Mouse (Mus musculus): ENCODE data around the gene Ttc41. TPM values are rescaled to one million over a fixed set of nuclear protein-coding genes. Genes with fewer than 3 reads are reported as not detected.

Gene Ttc41
- total RNA-seq, 2 experiments from 2014 or later: 2.2 to 2.4 TPM

GRCm38 (mm10) chr10:86782656-86783055 is 77.0 kb downstream of the Ttc41 start:
- DNase-seq (ENCODE audit: low spot score in 2 of 2): no peak

GRCm38 (mm10) chr10:86783561-86783960 is 78.0 kb downstream of the Ttc41 start:
- no peak for DNase-seq (ENCODE audit: low spot score in 2 of 2)

GRCm38 (mm10) chr10:86784126-86784675 is 78.6 kb downstream of the Ttc41 start:
- DNase-seq (ENCODE audit: low spot score in 2 of 2): no peak

GRCm38 (mm10) chr10:86785396-86785795 is 79.8 kb downstream of the Ttc41 start:
- no peak for DNase-seq (ENCODE audit: low spot score in 2 of 2)

- DNase-seq (ENCODE audit: low spot score in 2 of 2): no peak
These were observed 80.5 kb downstream of the Ttc41 start for GRCm38 (mm10) chr10:86786083-86786482.

DNA sequence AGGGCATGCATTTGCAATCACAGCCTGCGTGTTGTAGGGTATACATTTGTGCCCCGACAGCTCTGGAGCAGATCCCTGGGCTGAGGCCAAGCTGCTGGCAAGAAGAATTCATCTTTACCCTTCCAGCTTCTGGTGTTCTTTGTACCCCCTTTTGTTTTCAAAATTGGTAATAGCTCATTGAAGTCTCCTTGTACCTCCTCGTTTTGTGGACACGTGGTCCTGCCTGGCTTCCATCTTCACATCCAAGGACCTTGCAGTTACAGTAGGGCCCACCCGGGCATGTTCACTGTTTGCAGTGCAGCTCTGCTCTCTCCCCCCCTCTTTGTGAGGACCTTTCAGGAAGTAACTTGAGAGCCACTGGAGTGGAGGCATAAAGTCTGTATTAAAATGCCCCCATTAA is 82.6 kb downstream of the Ttc41 start:
- no peak for DNase-seq (ENCODE audit: low spot score in 2 of 2)

GRCm38 (mm10) chr10:86789146-86789672 is 83.6 kb downstream of the Ttc41 start:
- DNase-seq (ENCODE audit: low spot score in 2 of 2): no peak

DNA sequence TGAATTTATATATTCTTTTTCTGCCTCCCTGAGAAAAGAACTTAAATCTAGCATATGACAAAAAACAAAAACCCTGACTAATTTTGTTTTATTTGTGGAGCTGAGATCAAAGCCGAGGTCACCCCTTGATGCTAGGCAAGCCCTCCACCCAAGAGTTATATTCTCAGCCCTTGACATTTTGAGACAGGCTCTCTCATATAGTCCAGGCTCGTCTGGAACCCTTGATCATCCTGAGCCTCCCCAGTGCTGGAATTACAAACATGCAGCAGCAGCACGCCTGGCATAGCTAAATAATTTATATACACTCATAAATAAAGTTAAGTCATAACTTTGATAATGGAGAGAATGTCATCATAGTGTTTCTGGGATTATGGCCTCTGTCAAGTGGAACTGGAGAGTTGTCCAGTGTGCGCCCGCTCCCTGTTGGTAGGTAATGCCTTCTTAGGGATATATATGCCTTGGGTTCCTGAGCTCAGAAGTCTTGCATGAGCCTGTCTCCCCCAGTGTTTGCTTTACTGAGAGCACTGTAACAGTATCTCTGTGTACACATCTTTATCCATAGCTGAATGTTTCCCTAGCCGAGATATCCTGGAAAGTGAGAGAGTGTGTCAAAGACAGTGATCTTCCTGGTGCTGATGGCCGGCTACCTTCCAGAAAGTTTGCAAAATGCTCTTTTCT is 86.0 kb downstream of the Ttc41 start:
- DNase-seq (ENCODE audit: low spot score in 2 of 2): no peak

GRCm38 (mm10) chr10:86793509-86793951 is 87.9 kb downstream of the Ttc41 start:
- no peak for DNase-seq (ENCODE audit: low spot score in 2 of 2)

GRCm38 (mm10) chr10:86794196-86794595 is 88.6 kb downstream of the Ttc41 start:
- no peak for DNase-seq (ENCODE audit: low spot score in 2 of 2)

DNA sequence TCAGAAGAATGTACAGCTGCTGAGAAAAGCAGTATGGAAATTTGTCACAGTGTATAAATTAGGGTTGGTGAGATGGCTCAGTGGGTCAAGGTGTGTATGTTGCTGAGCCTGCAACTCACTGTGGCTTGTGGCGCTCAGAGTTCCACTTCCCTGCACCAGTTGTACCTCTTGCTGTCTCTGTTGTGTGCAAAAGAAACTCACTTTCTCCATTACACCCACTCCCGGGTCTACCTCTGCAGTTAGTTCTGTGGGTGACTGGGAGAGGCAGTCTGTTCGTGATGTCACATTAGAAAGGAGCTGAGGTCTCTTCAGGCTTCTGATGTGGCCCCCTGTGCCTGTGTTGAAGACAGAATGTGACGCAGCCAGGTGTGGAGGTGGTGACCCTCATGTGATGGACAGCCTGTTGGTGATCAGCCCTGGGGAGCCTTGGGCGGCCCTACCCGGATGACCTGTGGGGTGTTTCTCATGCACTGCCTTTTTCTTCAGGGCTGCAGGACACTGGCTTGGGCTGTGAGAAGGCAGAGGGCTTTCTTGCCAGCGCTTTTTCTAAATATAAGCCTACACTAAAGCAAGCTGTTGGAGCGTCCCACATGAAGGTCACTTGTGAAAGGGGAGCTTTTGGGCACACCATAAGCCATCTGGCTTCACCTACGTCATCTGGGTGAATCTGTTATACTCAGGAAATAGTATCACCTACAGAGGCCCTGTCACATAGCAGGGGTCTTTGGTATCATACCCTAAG is 89.4 kb downstream of the Ttc41 start:
- no peak for DNase-seq (ENCODE audit: low spot score in 2 of 2)

- DNase-seq (ENCODE audit: low spot score in 2 of 2): no peak
These were observed 90.6 kb downstream of the Ttc41 start for GRCm38 (mm10) chr10:86796073-86796741.

- DNase-seq (ENCODE audit: low spot score in 2 of 2): no peak
These were observed 101.8 kb downstream of the Ttc41 start for GRCm38 (mm10) chr10:86807362-86807761.

DNA sequence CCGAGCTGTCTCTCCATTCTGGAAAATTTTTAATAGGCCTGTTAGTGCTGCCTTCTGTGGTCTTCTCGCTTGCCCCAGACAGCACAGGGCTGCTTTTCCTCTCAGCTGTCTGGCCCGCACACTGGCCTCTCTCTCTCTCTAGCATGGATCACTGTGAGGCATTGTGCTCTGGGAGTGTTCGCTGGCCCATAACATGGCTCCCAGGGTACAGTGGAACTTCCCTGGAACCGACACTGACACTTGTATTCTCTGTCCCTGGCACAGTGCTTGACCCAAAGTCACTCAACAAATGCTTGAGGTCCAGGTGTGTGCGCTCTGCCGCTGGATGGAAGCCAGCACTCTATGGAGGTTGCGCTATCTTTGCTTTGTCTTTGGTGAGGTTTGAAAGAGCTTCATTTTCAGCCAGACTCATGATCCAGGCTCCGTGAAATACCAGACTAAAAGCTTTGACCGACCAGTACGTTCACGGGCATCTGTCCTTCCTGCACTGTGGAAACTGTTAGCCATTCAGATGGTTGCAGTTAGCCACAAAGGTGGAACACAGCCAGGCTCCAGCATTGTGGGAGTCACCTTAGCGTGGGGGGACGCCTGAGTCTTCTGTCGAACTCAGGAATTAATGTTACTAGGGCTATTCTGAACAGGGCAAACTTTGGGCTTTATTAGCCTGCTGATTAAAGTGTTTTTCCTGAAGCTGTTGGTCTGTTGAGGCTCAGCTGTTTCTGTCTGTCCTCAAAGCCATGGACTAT is 102.6 kb downstream of the Ttc41 start:
- no peak for DNase-seq (ENCODE audit: low spot score in 2 of 2)

GRCm38 (mm10) chr10:86810000-86810399 is 104.4 kb downstream of the Ttc41 start:
- no peak for DNase-seq (ENCODE audit: low spot score in 2 of 2)

- DNase-seq (ENCODE audit: low spot score in 2 of 2): no peak
These were observed 105.0 kb downstream of the Ttc41 start for GRCm38 (mm10) chr10:86810612-86811011.

GRCm38 (mm10) chr10:86814292-86815131 is 108.9 kb downstream of the Ttc41 start:
- no peak for DNase-seq (ENCODE audit: low spot score in 2 of 2)

- DNase-seq (ENCODE audit: low spot score in 2 of 2): no peak
These were observed 109.5 kb downstream of the Ttc41 start for GRCm38 (mm10) chr10:86815133-86815532.

GRCm38 (mm10) chr10:86819649-86820165 is 114.1 kb downstream of the Ttc41 start:
- DNase-seq (ENCODE audit: low spot score in 2 of 2): no peak

GRCm38 (mm10) chr10:86821014-86821413 is 115.4 kb downstream of the Ttc41 start:
- DNase-seq (ENCODE audit: low spot score in 2 of 2): no peak
